Mouse (Mus musculus) small intestine, adult 2 months (tissue): Measurements from ENCODE around the gene Cd247.

Experiments used
- CTCF ChIP-seq: fragments of 200-500 bp; IDR thresholded peaks from 2 replicates; pipeline ENCODE4 v1.5.1; 2012; ENCODE audit warnings: low read depth, mild to moderate bottlenecking, control low read depth, inconsistent platforms, low read length, moderate library complexity, mixed read lengths; ENCODE audit not compliant: insufficient replicate concordance, insufficient read length; ENCODE audit errors: extremely low read depth
- POLR2A ChIP-seq: fragments of 200-500 bp; IDR thresholded peaks from 2 replicates; pipeline ENCODE4 v1.6.1; 2012; ENCODE audit warnings: low read depth, mild to moderate bottlenecking, control low read depth, inconsistent platforms, low read length, moderate library complexity

DNA sequence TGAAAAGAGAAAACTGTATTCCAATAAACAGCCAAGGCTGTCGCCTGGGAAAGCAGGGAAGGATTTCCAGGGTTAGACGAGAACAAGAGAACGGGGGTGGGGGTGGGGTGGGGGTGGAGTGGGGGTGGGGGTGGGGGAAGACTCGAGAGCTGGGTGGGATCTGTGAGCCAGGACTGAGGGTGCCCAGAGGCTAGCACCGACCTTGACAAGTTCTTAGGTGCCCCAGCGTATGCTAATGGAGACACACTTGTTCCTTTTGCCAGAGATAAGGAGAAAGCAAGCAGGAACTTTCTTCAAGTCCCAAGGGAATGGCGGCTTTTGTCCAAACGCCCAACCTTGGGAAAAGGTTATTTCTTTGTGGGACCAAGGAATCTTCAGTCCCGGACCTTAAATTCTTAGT, 16.5 kb upstream of the Cd247 start:
- no peak for TF ChIP-seq POLR2A
- no peak for TF ChIP-seq CTCF
